Mouse (Mus musculus): ENCODE measurements at regions not wholly inside any gene's neighbourhood (a gene's known extent, or its start where the extent isn't known, plus 50 kb on each side); places are given as distances from the start of the nearest gene placed in this dataset.

DNA sequence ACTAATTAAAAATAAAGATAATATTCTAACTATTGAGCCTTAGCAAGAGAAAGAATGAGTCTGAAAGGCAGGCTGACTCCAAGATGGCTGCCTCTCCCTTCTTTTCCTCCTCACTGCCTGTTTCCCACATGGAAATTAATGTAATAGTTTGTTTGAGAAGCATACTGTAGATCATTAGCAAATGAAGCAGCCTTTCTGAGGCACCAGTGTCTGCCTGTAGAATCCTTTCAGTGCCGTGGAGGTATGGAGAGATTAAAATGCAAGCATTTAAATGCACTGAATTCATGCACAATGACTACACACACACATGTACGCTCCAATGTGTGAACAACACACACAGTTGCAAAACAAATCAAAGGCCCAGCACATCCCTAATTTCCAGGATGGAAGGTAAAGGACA, 159.5 kb upstream of the Tmem161b start:
- no peaks in the 10 kb centered on the region for H3K27me3 ChIP-seq (ENCODE audit: control insufficient read depth, insufficient read depth, low read length)
- no peak for DNase-seq (ENCODE audit: low read depth in 1 of 2, low spot score in 2 of 2)
- no peaks in the 10 kb centered on the region for H3K4me1 ChIP-seq (ENCODE audit: control insufficient read depth, insufficient read depth, insufficient read length)
- H3K4me3 ChIP-seq (ENCODE audit: extremely low read depth, insufficient read depth, insufficient read length), result no peak overlapping the region
- no peaks in the 10 kb centered on the region for H3K36me3 ChIP-seq (ENCODE audit: control insufficient read depth, insufficient read depth, low read length)
- 89% methylated on average over 2 of the region's 2 CpGs for WGBS
- TF ChIP-seq CTCF (IDR thresholded peaks at IDR 0.05; ENCODE audit: extremely low read depth, insufficient read depth, insufficient read length, insufficient replicate concordance), result no peak
- no peak for TF ChIP-seq POLR2A (IDR thresholded peaks at IDR 0.05; ENCODE audit: low read depth, low read length)
- no peak overlapping the region for H3K27ac ChIP-seq (ENCODE audit: insufficient read depth, low read length)

DNA sequence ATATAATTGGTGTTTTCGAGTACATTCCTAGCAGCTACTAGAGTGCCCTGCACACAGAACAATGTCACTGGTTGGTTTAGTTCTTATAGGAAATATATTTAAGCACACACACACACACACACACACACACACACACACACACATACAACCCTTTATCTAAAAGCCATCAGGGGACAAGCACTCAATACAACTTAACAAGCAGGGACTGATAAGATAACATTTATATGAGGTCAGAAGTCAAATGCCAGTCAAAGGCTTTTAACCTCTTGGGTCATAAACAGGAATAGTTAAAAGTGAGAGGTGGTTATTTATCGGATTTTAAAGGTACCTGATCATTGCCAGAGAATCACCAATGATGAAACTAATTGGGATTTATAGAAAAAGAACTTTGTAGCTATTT, 158.7 kb upstream of the Tmem161b start:
- WGBS, result 81% methylated on average over 2 of the region's 2 CpGs
- Histone ChIP-seq H3K27ac (ENCODE audit: insufficient read depth, low read length) (no peak overlapping the region), H3K36me3 (ENCODE audit: control insufficient read depth, insufficient read depth, low read length) (no peaks in the 10 kb centered on the region), H3K27me3 (ENCODE audit: control insufficient read depth, insufficient read depth, low read length) (no peaks in the 10 kb centered on the region), H3K4me1 (ENCODE audit: control insufficient read depth, insufficient read depth, insufficient read length) (no peaks in the 10 kb centered on the region), H3K4me3 (ENCODE audit: extremely low read depth, insufficient read depth, insufficient read length) (no peak overlapping the region)
- no peak for DNase-seq (ENCODE audit: low read depth in 1 of 2, low spot score in 2 of 2)
- no peak for TF ChIP-seq CTCF (IDR thresholded peaks at IDR 0.05; ENCODE audit: extremely low read depth, insufficient read depth, insufficient read length, insufficient replicate concordance)
- TF ChIP-seq POLR2A (IDR thresholded peaks at IDR 0.05; ENCODE audit: low read depth, low read length), result no peak

DNA sequence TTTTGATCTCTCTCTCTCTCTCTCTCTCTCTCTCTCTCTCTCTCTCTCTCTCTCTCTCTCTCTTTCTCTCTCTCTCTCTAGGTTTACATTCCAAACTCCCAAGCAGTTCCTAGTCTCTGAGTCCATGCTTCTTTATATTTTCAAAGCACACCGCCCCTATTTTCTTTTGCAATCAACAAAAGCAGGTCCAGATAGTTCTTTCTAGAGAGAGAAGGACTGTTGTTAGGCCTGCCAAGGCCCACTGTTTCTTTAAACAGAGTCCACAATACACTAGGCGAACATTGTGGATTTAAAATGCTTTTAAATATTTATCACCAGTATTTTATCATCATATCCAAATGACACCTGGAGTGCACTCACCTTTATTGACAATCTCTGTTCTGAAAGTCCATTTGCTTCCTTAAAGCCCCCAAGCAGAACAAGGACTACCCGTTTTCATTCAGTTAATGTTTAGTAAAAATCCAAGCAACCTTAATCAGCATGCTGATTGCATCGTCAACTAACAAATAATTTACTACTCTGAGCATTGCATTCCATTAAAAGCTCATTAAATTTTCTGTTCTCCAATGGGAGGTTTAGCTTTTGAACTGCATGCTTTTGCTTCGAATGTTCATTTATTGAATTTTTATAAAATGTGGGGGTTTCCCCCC, 157.7 kb upstream of the Tmem161b start:
- Histone ChIP-seq H3K4me1 (ENCODE audit: control insufficient read depth, insufficient read depth, insufficient read length) (no peaks in the 10 kb centered on the region), H3K4me3 (ENCODE audit: extremely low read depth, insufficient read depth, insufficient read length) (no peak overlapping the region), H3K27ac (ENCODE audit: insufficient read depth, low read length) (no peak overlapping the region), H3K36me3 (ENCODE audit: control insufficient read depth, insufficient read depth, low read length) (no peaks in the 10 kb centered on the region), H3K27me3 (ENCODE audit: control insufficient read depth, insufficient read depth, low read length) (no peaks in the 10 kb centered on the region)
- TF ChIP-seq CTCF (IDR thresholded peaks at IDR 0.05; ENCODE audit: extremely low read depth, insufficient read depth, insufficient read length, insufficient replicate concordance) (no peak), POLR2A (IDR thresholded peaks at IDR 0.05; ENCODE audit: low read depth, low read length) (no peak)
- 85% methylated on average over 5 of the region's 5 CpGs for WGBS
- DNase-seq (ENCODE audit: low read depth in 1 of 2, low spot score in 2 of 2), result no peak

DNA sequence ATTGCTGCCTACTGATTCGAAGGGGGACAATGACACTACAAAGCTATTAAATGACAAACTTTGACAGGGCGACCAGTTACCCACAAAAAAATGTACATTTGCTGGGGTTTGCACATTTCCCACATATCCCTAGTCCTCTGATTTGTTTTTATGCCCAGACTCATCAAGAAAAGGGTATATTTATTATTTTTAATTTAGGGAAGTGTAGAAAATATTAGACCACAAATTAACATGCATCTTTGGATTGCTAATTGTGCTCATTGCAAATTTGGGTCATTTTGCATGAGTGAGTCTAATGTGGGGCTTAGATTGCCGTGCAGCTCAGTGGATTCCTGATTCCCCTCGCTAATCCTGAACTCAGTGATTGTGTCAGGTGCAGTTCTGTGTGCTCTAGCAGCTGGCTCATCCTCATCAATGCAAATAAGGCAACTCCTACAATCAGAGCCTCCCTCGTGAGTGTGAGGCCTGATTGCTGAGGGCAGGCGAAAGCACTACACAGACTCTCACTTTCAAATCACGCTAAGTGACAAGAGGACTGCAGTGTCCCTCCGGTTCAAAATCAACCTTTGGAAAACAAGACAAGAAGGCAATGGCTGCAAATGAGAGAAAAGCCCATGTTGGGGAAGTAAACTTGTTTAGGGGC, 156.7 kb upstream of the Tmem161b start:
- TF ChIP-seq POLR2A (IDR thresholded peaks at IDR 0.05; ENCODE audit: low read depth, low read length), result no peak
- TF ChIP-seq CTCF (IDR thresholded peaks at IDR 0.05; ENCODE audit: extremely low read depth, insufficient read depth, insufficient read length, insufficient replicate concordance), result no peak
- no peaks in the 10 kb centered on the region for H3K4me1 ChIP-seq (ENCODE audit: control insufficient read depth, insufficient read depth, insufficient read length)
- no peaks in the 10 kb centered on the region for H3K36me3 ChIP-seq (ENCODE audit: control insufficient read depth, insufficient read depth, low read length)
- 85% methylated on average over 8 of the region's 8 CpGs for WGBS
- no peak overlapping the region for H3K4me3 ChIP-seq (ENCODE audit: extremely low read depth, insufficient read depth, insufficient read length)
- H3K27me3 ChIP-seq (ENCODE audit: control insufficient read depth, insufficient read depth, low read length), result no peaks in the 10 kb centered on the region
- no peak for DNase-seq (ENCODE audit: low read depth in 1 of 2, low spot score in 2 of 2)
- no peak overlapping the region for H3K27ac ChIP-seq (ENCODE audit: insufficient read depth, low read length)

DNA sequence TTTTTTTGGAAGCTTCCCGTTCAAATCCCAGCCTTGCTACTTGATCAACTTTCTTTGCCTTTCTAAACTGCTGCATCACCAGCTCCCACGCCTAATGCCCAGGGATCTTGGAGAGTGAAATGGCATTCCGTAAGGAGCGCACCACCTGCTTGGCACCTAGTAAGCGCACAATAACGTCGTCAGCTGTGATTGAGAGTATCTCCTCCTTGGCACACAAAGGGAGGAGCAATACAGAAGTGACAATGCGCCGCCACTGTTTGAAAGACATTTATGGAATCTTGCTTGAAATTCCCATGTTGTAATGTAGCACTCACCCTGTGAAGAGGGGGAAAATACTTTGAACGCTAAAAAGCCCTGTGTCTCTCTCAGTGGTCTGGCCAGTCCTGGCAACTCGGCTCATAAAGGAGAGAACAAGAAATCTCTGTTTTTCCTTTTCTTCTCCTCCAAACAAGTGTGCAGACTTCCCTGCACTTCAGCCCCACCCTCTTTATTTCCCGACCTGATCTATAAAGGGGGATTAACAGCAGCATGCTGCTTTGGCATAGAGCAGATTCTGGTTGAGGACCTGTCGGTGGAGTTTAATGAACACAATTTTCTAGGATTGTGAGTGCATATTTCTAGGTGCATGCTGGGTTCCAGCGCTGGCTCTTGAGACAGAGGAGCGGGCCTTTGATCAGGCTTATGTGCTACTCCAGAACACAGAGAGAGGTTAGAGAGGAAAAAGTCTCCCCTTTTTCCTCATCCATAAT, 155.7 kb upstream of the Tmem161b start:
- Histone ChIP-seq H3K36me3 (ENCODE audit: control insufficient read depth, insufficient read depth, low read length) (no peaks in the 10 kb centered on the region), H3K4me1 (ENCODE audit: control insufficient read depth, insufficient read depth, insufficient read length) (no peaks in the 10 kb centered on the region), H3K27ac (ENCODE audit: insufficient read depth, low read length) (no peak overlapping the region), H3K27me3 (ENCODE audit: control insufficient read depth, insufficient read depth, low read length) (no peaks in the 10 kb centered on the region), H3K4me3 (ENCODE audit: extremely low read depth, insufficient read depth, insufficient read length) (no peak overlapping the region)
- no peak for TF ChIP-seq POLR2A (IDR thresholded peaks at IDR 0.05; ENCODE audit: low read depth, low read length)
- no peak for TF ChIP-seq CTCF (IDR thresholded peaks at IDR 0.05; ENCODE audit: extremely low read depth, insufficient read depth, insufficient read length, insufficient replicate concordance)
- 83% methylated on average over 15 of the region's 15 CpGs for WGBS
- DNase-seq (ENCODE audit: low read depth in 1 of 2, low spot score in 2 of 2), result no peak

DNA sequence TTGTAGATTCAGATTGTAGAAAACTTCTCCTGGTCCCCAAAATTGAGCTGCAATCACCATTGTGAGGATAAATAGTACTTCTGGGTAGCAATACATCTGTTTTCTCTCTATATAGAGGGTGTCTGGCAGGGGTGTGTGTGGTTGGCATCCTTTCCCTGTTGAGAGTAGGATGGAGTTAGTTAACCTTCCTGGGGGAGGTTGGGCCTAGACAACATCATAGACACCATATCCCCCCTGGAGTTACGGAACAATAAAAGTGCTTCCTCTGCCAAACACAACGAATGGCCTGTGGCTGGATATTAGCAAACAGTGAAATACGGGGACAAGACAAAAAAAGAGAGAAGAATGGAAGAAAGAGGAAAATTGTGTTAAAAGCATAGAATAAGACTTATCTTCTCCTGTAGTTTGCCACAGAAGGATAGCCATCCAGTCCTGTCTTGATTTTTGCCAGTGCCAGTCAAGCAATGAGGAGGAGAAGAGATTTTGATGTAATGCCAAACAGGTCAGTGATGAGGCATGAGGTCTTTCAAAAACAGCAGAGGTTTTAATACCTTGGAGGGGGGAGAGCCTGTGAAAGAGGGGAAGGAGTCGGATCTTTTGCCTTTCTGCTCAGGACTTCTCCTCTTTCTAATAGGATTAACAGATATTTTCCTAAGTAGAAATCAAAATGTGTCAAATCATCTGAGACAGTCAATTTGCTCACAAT, 155.0 kb upstream of the Tmem161b start:
- 84% methylated on average over 4 of the region's 4 CpGs for WGBS
- Histone ChIP-seq H3K36me3 (ENCODE audit: control insufficient read depth, insufficient read depth, low read length) (no peaks in the 10 kb centered on the region), H3K27me3 (ENCODE audit: control insufficient read depth, insufficient read depth, low read length) (no peaks in the 10 kb centered on the region), H3K4me1 (ENCODE audit: control insufficient read depth, insufficient read depth, insufficient read length) (no peaks in the 10 kb centered on the region), H3K27ac (ENCODE audit: insufficient read depth, low read length) (no peak overlapping the region), H3K4me3 (ENCODE audit: extremely low read depth, insufficient read depth, insufficient read length) (no peak overlapping the region)
- no peak for DNase-seq (ENCODE audit: low read depth in 1 of 2, low spot score in 2 of 2)
- no peak for TF ChIP-seq CTCF (IDR thresholded peaks at IDR 0.05; ENCODE audit: extremely low read depth, insufficient read depth, insufficient read length, insufficient replicate concordance)
- TF ChIP-seq POLR2A (IDR thresholded peaks at IDR 0.05; ENCODE audit: low read depth, low read length), result no peak
